Mouse (Mus musculus) myocyte (in vitro differentiated cells): ENCODE data around the gene Stbd1.

Source experiments
- MAX ChIP-seq: IDR thresholded peaks from one replicate; pipeline ENCODE4 v1.6.1; 2011; ENCODE audit warnings: low read depth, mild to moderate bottlenecking, control low read depth
- POLR2A ChIP-seq: IDR thresholded peaks from one replicate; pipeline ENCODE4 v1.6.1; 2011; ENCODE audit warnings: low read depth, mild to moderate bottlenecking, control low read depth, moderate library complexity; ENCODE audit not compliant: insufficient read length
- USF1 ChIP-seq: IDR thresholded peaks from one replicate; pipeline ENCODE4 v1.6.1; 2011; ENCODE audit warnings: low read depth, mild to moderate bottlenecking, control low read depth, moderate library complexity

DNA sequence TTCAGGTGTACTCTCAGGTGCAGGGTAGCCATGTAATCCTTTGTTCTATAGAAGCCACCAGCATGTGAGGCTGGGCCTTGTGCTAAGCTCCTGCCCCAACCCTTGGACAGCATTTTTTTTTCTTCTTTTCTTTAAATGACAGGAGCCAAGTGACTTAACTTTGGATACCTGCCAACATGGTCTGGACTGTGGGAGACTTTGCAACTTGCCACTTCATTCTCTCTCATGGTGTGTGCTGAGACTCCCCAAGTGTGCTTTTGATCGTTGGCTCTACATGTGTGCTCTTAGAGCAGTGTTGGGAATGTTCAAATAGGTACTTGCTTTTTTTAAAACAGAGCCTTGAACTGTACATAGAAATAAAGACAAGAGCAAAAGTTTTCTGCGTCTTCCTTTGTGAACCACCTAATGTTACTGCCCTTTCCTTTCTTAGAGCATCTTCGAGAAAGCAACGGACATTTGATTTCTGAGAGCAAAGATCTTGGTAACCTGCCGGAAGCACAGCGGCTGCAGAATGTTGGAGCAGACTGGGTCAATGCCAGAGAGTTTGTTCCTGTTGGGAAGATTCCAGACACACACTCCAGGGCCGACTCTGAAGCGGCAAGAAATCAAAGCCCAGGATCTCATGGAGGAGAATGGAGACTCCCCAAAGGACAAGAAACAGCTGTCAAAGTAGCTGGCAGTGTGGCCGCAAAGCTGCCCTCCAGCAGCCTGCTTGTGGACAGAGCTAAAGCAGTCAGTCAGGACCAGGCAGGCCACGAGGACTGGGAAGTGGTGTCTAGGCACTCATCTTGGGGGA lies 1.8 kb downstream of the Stbd1 start:
- no peak for TF ChIP-seq MAX
- peak; percentile 15 for TF ChIP-seq POLR2A
- no peak for TF ChIP-seq USF1
